Mouse (Mus musculus): ENCODE results near the gene Tmem120a.

DNA sequence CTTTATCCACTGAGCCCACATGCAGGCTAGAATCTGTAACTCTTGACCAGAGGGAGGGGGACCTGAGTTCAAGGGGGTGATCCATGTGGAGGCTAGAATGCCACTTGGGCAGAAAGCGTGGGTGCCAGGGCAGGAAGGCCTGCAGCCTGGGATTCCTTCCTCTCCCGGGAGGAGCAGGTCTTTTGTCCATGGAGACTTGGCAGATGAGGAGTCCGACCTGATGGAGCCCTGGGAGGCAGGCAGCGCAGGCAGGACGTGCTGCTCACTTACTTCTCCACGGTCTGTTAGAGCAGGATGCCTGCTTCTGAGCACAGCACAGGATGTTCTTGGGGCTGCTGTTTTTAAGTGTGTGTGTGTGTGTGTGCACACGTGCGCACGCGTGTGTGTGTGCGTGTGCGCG lies 37.2 kb downstream of the Tmem120a start:
- TF ChIP-seq CTCF (IDR thresholded peaks at IDR 0.05; ENCODE audit: low read depth) (no peak), EP300 (IDR thresholded peaks at IDR 0.05; ENCODE audit: low read depth) (no peak)

Data from liver, embryonic 14.5 days (tissue).